Mouse (Mus musculus) megakaryocyte, embryonic 14.5 days (primary cell): ENCODE data around the gene Slc22a1.

ENCODE experiments used
- FLI1 ChIP-seq: IDR thresholded peaks from 2 replicates; pipeline ENCODE4 v1.6.1; 2012; ENCODE audit warnings: low read length, inconsistent platforms, mixed read lengths
- GATA1 ChIP-seq: IDR thresholded peaks from 3 replicates; pipeline ENCODE4 v1.6.1; 2012; ENCODE audit warnings: mixed read lengths, low read length, inconsistent platforms, borderline replicate concordance

GRCm38 (mm10) chr17:12639585-12639984 is 36.0 kb downstream of the Slc22a1 start:
- TF ChIP-seq GATA1 (no peak), FLI1 (no peak)
